Mouse (Mus musculus): ENCODE results near the gene Fam178b. TPM values are rescaled to one million over a fixed set of nuclear protein-coding genes. Genes with fewer than 3 reads are reported as not detected.

Fam178b gene
- total RNA-seq, 2 experiments from 2014 or later, result 0.40 TPM; not detected in 1

- no peak overlapping the region for H3K4me3 ChIP-seq
- H3K27ac ChIP-seq, result no peak overlapping the region
- intact Hi-C loops (cut with DNase I), result no loop called here
- TF ChIP-seq CTCF (IDR thresholded peaks at IDR 0.05), result no peak
- DNase-seq (ENCODE audit: extremely low spot score in 1 of 2, low spot score in 2 of 2), result no peak
Observed at GRCm38 (mm10) chr1:36533546-36533945, 149.4 kb downstream of the Fam178b start.

GRCm38 (mm10) chr1:36531461-36531860, 151.5 kb downstream of the Fam178b start:
- no peak for TF ChIP-seq CTCF (IDR thresholded peaks at IDR 0.05)
- no peak for DNase-seq (ENCODE audit: extremely low spot score in 1 of 2, low spot score in 2 of 2)
- no peak overlapping the region for H3K4me3 ChIP-seq
- intact Hi-C loops (cut with DNase I), result no loop called here
- no peak overlapping the region for H3K27ac ChIP-seq

- TF ChIP-seq CTCF (IDR thresholded peaks at IDR 0.05), result no peak
- intact Hi-C loops (cut with DNase I), result no loop called here
- DNase-seq (ENCODE audit: extremely low spot score in 1 of 2, low spot score in 2 of 2), result no peak
- Histone ChIP-seq H3K27ac (no peak overlapping the region), H3K4me3 (no peak overlapping the region)
Observed at GRCm38 (mm10) chr1:36530962-36531361, 152.0 kb downstream of the Fam178b start.

GRCm38 (mm10) chr1:36530485-36530884, 152.5 kb downstream of the Fam178b start:
- intact Hi-C loops (cut with DNase I), result no loop called here
- TF ChIP-seq CTCF (IDR thresholded peaks at IDR 0.05), result no peak
- Histone ChIP-seq H3K4me3 (no peak overlapping the region), H3K27ac (no peak overlapping the region)
- DNase-seq (ENCODE audit: extremely low spot score in 1 of 2, low spot score in 2 of 2), result no peak

GRCm38 (mm10) chr1:36529875-36530274, 153.1 kb downstream of the Fam178b start:
- TF ChIP-seq CTCF (IDR thresholded peaks at IDR 0.05), result no peak
- Histone ChIP-seq H3K27ac (no peak overlapping the region), H3K4me3 (no peak overlapping the region)
- intact Hi-C loops (cut with DNase I), result no loop called here
- no peak for DNase-seq (ENCODE audit: extremely low spot score in 1 of 2, low spot score in 2 of 2)

GRCm38 (mm10) chr1:36529274-36529673, 153.7 kb downstream of the Fam178b start:
- Histone ChIP-seq H3K4me3 (no peak overlapping the region), H3K27ac (no peak overlapping the region)
- intact Hi-C loops (cut with DNase I), result no loop called here
- TF ChIP-seq CTCF (IDR thresholded peaks at IDR 0.05), result no peak
- no peak for DNase-seq (ENCODE audit: extremely low spot score in 1 of 2, low spot score in 2 of 2)

GRCm38 (mm10) chr1:36528351-36528750, 154.6 kb downstream of the Fam178b start:
- Histone ChIP-seq H3K4me3 (no peak overlapping the region), H3K27ac (no peak overlapping the region)
- no peak for TF ChIP-seq CTCF (IDR thresholded peaks at IDR 0.05)
- intact Hi-C loops (cut with DNase I), result no loop called here
- no peak for DNase-seq (ENCODE audit: extremely low spot score in 1 of 2, low spot score in 2 of 2)

- TF ChIP-seq CTCF (IDR thresholded peaks at IDR 0.05), result no peak
- intact Hi-C loops (cut with DNase I), result no loop called here
- Histone ChIP-seq H3K27ac (no peak overlapping the region), H3K4me3 (no peak overlapping the region)
- no peak for DNase-seq (ENCODE audit: extremely low spot score in 1 of 2, low spot score in 2 of 2)
Observed at GRCm38 (mm10) chr1:36526903-36527302, 156.1 kb downstream of the Fam178b start.

GRCm38 (mm10) chr1:36525774-36526173, 157.2 kb downstream of the Fam178b start:
- H3K27ac ChIP-seq, result no peak overlapping the region
- intact Hi-C loops (cut with DNase I), result no loop called here
- DNase-seq (ENCODE audit: extremely low spot score in 1 of 2, low spot score in 2 of 2), result no peak

GRCm38 (mm10) chr1:36524058-36524457, 158.9 kb downstream of the Fam178b start:
- no peak for DNase-seq (ENCODE audit: extremely low spot score in 1 of 2, low spot score in 2 of 2)
- TF ChIP-seq CTCF (IDR thresholded peaks at IDR 0.05), result no peak
- intact Hi-C loops (cut with DNase I), result no loop called here
- H3K4me3 ChIP-seq, result no peak overlapping the region
- H3K27ac ChIP-seq, result no peak overlapping the region

More at GRCm38 (mm10) chr1:36525774-36526173, 157.2 kb downstream of the Fam178b start:
- no peak for TF ChIP-seq CTCF (IDR thresholded peaks at IDR 0.05)
- no peak overlapping the region for H3K4me3 ChIP-seq

- TF ChIP-seq CTCF (IDR thresholded peaks at IDR 0.05), result no peak
- no peak for DNase-seq (ENCODE audit: extremely low spot score in 1 of 2, low spot score in 2 of 2)
- no peak overlapping the region for H3K27ac ChIP-seq
- intact Hi-C loops (cut with DNase I), result no loop called here
- H3K4me3 ChIP-seq, result no peak overlapping the region
Observed at GRCm38 (mm10) chr1:36523332-36524013, 159.5 kb downstream of the Fam178b start.

- intact Hi-C loops (cut with DNase I), result no loop called here
- Histone ChIP-seq H3K27ac (no peak overlapping the region), H3K4me3 (no peak overlapping the region)
- TF ChIP-seq CTCF (IDR thresholded peaks at IDR 0.05), result no peak
- no peak for DNase-seq (ENCODE audit: extremely low spot score in 1 of 2, low spot score in 2 of 2)
Observed at GRCm38 (mm10) chr1:36522210-36522609, 160.8 kb downstream of the Fam178b start.

- TF ChIP-seq CTCF (IDR thresholded peaks at IDR 0.05), result no peak
- Histone ChIP-seq H3K4me3 (no peak overlapping the region), H3K27ac (no peak overlapping the region)
- intact Hi-C loops (cut with DNase I), result no loop called here
- DNase-seq (ENCODE audit: extremely low spot score in 1 of 2, low spot score in 2 of 2), result no peak
Observed at GRCm38 (mm10) chr1:36519626-36520025, 163.4 kb downstream of the Fam178b start.

Measured in left cerebral cortex, adult 2 months (tissue).